Mouse (Mus musculus): ENCODE results near the gene Mgll. TPM values are rescaled to one million over a fixed set of nuclear protein-coding genes. Genes with fewer than 3 reads are reported as not detected.

Mgll gene
- polyA plus RNA-seq, 1 experiment from 2014 or later: 43.6 TPM

GRCm38 (mm10) chr6:88758568-88759522, 34.6 kb downstream of the Mgll start:
- Histone ChIP-seq H3K27ac (peak overlapping the region; percentile 47), H3K4me3 (replicated peaks; ENCODE audit: low read depth, low read length) (no peak overlapping the region), H3K4me1 (replicated peaks; ENCODE audit: insufficient read depth, low read length) (peaks cover 9% of the 10 kb centered on the region; the same call in 1 of the 2 replicates), H3K9me3 (replicated peaks; ENCODE audit: low read length) (no peaks in the 10 kb centered on the region), H3K36me3 (ENCODE audit: insufficient read depth, low read length) (no peaks in the 10 kb centered on the region), H3K4me2 (ENCODE audit: low read length) (no peak overlapping the region), H3K9ac (ENCODE audit: low read depth, low read length) (no peak overlapping the region), H3K27me3 (ENCODE audit: insufficient read depth, low read length) (no peaks in the 10 kb centered on the region)
- DNase-seq (ENCODE audit: low spot score) (no peak), ATAC-seq (replicated peaks; ENCODE audit: low FRiP score, low read depth) (no peak)
- WGBS: 70% methylated on average over 10 of the region's 10 CpGs
- TF ChIP-seq CTCF (IDR thresholded peaks at IDR 0.05; ENCODE audit: low read depth): 0 out of 2 replicates have a peak, but pooled peaks have one; percentile 2

DNA sequence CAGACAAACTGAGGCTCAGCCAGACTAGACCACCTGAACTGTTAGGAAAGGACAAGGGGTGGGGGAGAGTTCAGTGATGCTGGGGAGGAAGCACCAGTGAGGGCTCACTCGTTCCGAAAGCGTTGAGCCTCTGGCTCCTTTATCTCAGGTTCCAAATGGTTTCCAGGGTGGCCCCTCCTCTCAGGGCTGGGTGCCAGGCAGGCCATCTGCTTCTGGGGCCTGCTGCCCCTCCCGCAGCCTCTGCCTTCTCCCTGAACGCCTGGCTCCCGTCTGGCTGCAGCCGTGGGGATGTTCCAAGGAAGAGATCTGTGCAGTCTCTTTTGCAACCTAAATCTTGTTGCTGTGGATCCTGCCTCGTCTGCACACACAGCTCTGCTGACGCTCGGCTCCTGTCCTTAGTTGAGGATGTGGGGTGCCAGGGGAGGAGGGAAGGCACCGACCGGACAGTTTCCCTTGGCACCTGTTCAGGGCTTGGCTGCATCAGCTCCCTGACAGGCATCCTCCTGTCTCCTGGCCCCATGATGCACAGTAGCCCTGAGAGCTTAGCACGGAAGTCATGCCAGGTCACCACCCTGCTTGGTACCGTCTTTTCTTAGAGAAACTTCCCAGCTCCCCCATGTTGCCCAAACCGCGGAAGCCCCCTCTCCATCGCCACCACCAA, 35.7 kb downstream of the Mgll start:
- H3K27ac ChIP-seq: peak overlapping the region; percentile 47; the same call in 1 of the 2 replicates
- no peak overlapping the region for H3K4me2 ChIP-seq (ENCODE audit: low read length)
- ATAC-seq (replicated peaks; ENCODE audit: low FRiP score, low read depth) (no peak), DNase-seq (ENCODE audit: low spot score) (no peak)
- TF ChIP-seq CTCF (IDR thresholded peaks at IDR 0.05; ENCODE audit: low read depth): no peak
- no peaks in the 10 kb centered on the region for H3K9me3 ChIP-seq (replicated peaks; ENCODE audit: low read length)
- H3K4me3 ChIP-seq (replicated peaks; ENCODE audit: low read depth, low read length): no peak overlapping the region
- no peaks in the 10 kb centered on the region for H3K36me3 ChIP-seq (ENCODE audit: insufficient read depth, low read length)
- H3K4me1 ChIP-seq (replicated peaks; ENCODE audit: insufficient read depth, low read length): peaks cover 9% of the 10 kb centered on the region; the same call in 1 of the 2 replicates
- 51% methylated on average over 17 of the region's 17 CpGs for WGBS
- H3K27me3 ChIP-seq (ENCODE audit: insufficient read depth, low read length): no peaks in the 10 kb centered on the region
- H3K9ac ChIP-seq (ENCODE audit: low read depth, low read length): no peak overlapping the region

- DNase-seq (ENCODE audit: low spot score) (no peak), ATAC-seq (replicated peaks; ENCODE audit: low FRiP score, low read depth) (no peak)
- no peaks in the 10 kb centered on the region for H3K9me3 ChIP-seq (replicated peaks; ENCODE audit: low read length)
- TF ChIP-seq CTCF (IDR thresholded peaks at IDR 0.05; ENCODE audit: low read depth): peak; percentile 17; the same call in 1 of the 2 replicates
- no peak overlapping the region for H3K9ac ChIP-seq (ENCODE audit: low read depth, low read length)
- no peak overlapping the region for H3K4me3 ChIP-seq (replicated peaks; ENCODE audit: low read depth, low read length)
- H3K27ac ChIP-seq: no peak overlapping the region
- H3K27me3 ChIP-seq (ENCODE audit: insufficient read depth, low read length): no peaks in the 10 kb centered on the region
- H3K4me2 ChIP-seq (ENCODE audit: low read length): no peak overlapping the region
- peaks cover 9% of the 10 kb centered on the region; the same call in 1 of the 2 replicates for H3K4me1 ChIP-seq (replicated peaks; ENCODE audit: insufficient read depth, low read length)
- WGBS: 71% methylated on average over 17 of the region's 17 CpGs
- no peaks in the 10 kb centered on the region for H3K36me3 ChIP-seq (ENCODE audit: insufficient read depth, low read length)
Observed at GRCm38 (mm10) chr6:88760935-88761635, 36.9 kb downstream of the Mgll start.

DNA sequence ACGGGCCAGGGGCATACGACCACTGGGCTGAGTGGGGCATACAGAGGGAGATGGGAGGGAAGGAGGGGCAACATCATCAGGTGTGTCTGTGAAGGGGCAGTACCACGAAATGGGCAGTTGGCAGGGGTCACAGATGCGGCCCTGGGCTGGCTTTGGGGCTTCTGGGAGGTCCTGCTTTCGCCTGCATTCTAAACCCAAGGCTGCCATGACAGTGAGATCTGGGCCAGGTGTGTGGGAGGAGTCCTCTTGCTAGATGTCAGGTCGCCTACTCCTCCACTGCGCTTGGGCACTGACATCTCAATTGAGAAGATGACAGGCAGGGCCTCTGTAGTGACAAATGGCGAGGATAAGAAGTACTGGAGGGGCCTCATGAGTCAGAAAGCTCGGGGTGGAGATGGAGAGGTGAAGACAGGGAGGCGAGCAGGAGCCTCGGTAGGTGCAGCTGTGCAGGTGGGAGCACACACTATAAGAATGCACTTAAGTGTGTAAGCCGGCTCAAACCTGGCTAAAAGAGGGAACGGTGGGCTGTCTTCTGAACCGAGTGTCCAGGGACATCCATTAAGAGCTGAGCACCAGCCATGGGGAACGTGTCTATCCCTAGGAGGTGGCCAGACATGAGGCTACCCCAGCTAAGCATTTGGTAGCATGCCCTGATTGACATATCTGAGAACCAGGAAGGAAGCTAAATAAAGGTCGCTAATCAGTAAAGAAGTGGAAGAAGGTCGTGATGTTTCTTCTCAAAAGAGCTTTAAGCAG, 37.6 kb downstream of the Mgll start:
- no peak overlapping the region for H3K4me2 ChIP-seq (ENCODE audit: low read length)
- H3K27ac ChIP-seq: no peak overlapping the region
- H3K9me3 ChIP-seq (replicated peaks; ENCODE audit: low read length): no peaks in the 10 kb centered on the region
- DNase-seq (ENCODE audit: low spot score) (no peak), ATAC-seq (replicated peaks; ENCODE audit: low FRiP score, low read depth) (no peak)
- no peaks in the 10 kb centered on the region for H3K27me3 ChIP-seq (ENCODE audit: insufficient read depth, low read length)
- WGBS: 71% methylated on average over 17 of the region's 17 CpGs
- no peak overlapping the region for H3K9ac ChIP-seq (ENCODE audit: low read depth, low read length)
- peaks cover 9% of the 10 kb centered on the region; the same call in 1 of the 2 replicates for H3K4me1 ChIP-seq (replicated peaks; ENCODE audit: insufficient read depth, low read length)
- TF ChIP-seq CTCF (IDR thresholded peaks at IDR 0.05; ENCODE audit: low read depth): no peak
- no peaks in the 10 kb centered on the region for H3K36me3 ChIP-seq (ENCODE audit: insufficient read depth, low read length)
- no peak overlapping the region for H3K4me3 ChIP-seq (replicated peaks; ENCODE audit: low read depth, low read length)

DNA sequence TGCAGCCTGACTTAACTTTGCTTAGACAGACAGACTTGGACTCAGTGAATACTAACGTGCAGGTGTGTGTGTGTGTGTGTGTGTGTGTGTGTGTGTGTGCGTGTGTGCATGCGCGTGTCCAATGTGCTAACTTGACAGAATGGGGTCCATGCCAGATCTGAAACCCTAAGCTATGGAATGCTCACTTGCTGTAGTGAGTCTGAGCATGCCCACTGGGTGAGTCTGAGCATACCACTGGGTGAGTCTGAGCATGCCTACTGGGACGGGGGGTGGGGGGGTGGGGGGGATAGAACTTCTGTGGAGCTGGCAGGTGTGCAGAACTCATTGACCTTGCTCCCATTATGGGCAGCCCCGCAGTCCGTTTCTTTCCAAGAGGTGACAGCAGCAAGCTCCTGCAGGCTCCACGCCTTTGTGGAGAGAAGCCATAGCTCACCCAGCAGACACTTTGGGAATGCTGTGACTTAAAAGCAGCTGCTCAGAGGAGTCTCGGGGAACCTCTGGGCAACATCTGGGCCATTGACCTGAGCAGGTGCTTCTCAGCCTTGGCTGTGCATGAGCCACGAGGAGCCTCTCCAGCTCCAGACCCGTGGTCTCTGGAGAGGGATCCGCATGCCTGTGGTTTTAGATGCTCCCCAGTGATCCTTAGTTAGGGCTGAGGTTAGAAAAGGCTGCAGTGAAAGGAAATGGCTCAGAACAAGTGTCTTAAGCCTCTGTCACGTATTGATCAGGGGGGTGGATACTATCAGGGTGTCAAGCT, 38.4 kb downstream of the Mgll start:
- Histone ChIP-seq H3K36me3 (ENCODE audit: insufficient read depth, low read length) (no peaks in the 10 kb centered on the region), H3K4me1 (replicated peaks; ENCODE audit: insufficient read depth, low read length) (peaks cover 9% of the 10 kb centered on the region; the same call in 1 of the 2 replicates), H3K9me3 (replicated peaks; ENCODE audit: low read length) (no peaks in the 10 kb centered on the region), H3K27me3 (ENCODE audit: insufficient read depth, low read length) (no peaks in the 10 kb centered on the region), H3K4me3 (replicated peaks; ENCODE audit: low read depth, low read length) (no peak overlapping the region), H3K9ac (ENCODE audit: low read depth, low read length) (no peak overlapping the region), H3K4me2 (ENCODE audit: low read length) (no peak overlapping the region), H3K27ac (no peak overlapping the region)
- no peak for TF ChIP-seq CTCF (IDR thresholded peaks at IDR 0.05; ENCODE audit: low read depth)
- ATAC-seq (replicated peaks; ENCODE audit: low FRiP score, low read depth) (no peak), DNase-seq (ENCODE audit: low spot score) (no peak)
- WGBS: 70% methylated on average over 13 of the region's 13 CpGs
